Mouse (Mus musculus): ENCODE results near the gene Tent4b. TPM values are rescaled to one million over a fixed set of nuclear protein-coding genes. Genes with fewer than 3 reads are reported as not detected.

Gene Tent4b
- polyA plus RNA-seq (2012; rRNA removed) (22.7 and 24.8 TPM in 2 replicates), polyA plus RNA-seq (2014; fragmentation: Nextera tagmentation; extraction: Ambion mirVana) (10.9 and 16.1 TPM in 2 replicates)

- peaks cover 6% of the 10 kb centered on the region; the same call in 1 of the 2 replicates for H3K36me3 ChIP-seq (ENCODE audit: control insufficient read depth, insufficient read depth, low read length)
- DNase-seq (ENCODE audit: low spot score), result peak; percentile 89
- no peaks in the 10 kb centered on the region for H3K9me3 ChIP-seq (ENCODE audit: control insufficient read depth, low read length)
- H3K4me3 ChIP-seq (replicated peaks; ENCODE audit: low read length), result peak within 1 kb of the TSS; percentile 77
- peak; percentile 69; the same call in 1 of the 2 replicates for TF ChIP-seq POLR2A (IDR thresholded peaks at IDR 0.05; ENCODE audit: borderline replicate concordance, extremely low read depth, insufficient read depth, insufficient read length)
- peak within 1 kb of the TSS; percentile 77 for H3K9ac ChIP-seq (ENCODE audit: low read depth, low read length, severe bottlenecking)
- H3K4me1 ChIP-seq (ENCODE audit: control insufficient read depth, insufficient read depth, low read length), result peaks cover 23% of the 10 kb centered on the region
- peak within 1 kb of the TSS; percentile 93 for H3K4me2 ChIP-seq (replicated peaks; ENCODE audit: low read depth, low read length, severe bottlenecking)
- 1% methylated on average over 27 of the region's 97 CpGs for WGBS
- ATAC-seq (ENCODE audit: low FRiP score, low read depth), result peak; percentile 97
- peak within 1 kb of the TSS; percentile 94 for H3K27ac ChIP-seq (replicated peaks; ENCODE audit: low read depth, low read length)
- H3K27me3 ChIP-seq (ENCODE audit: control insufficient read depth, insufficient read depth, low read length), result no peaks in the 10 kb centered on the region
Observed at GRCm38 (mm10) chr8:88198945-88199571, at the start of gene Tent4b. Gene Tent4b, plus strand, starts transcription at chr8:88199213.

GRCm38 (mm10) chr8:88150910-88151371 lies 48.1 kb upstream of the Tent4b start:
- peaks cover 74% of the 10 kb centered on the region for H3K36me3 ChIP-seq (ENCODE audit: control insufficient read depth, insufficient read depth, low read length)
- H3K9ac ChIP-seq (ENCODE audit: low read depth, low read length, severe bottlenecking), result no peak overlapping the region
- no peak overlapping the region for H3K27ac ChIP-seq (replicated peaks; ENCODE audit: low read depth, low read length)
- H3K4me3 ChIP-seq (replicated peaks; ENCODE audit: low read length), result no peak overlapping the region
- DNase-seq (ENCODE audit: low spot score), result no peak
- no peaks in the 10 kb centered on the region for H3K27me3 ChIP-seq (ENCODE audit: control insufficient read depth, insufficient read depth, low read length)
- TF ChIP-seq POLR2A (IDR thresholded peaks at IDR 0.05; ENCODE audit: borderline replicate concordance, extremely low read depth, insufficient read depth, insufficient read length), result no peak
- no peak overlapping the region for H3K4me2 ChIP-seq (replicated peaks; ENCODE audit: low read depth, low read length, severe bottlenecking)
- no peaks in the 10 kb centered on the region for H3K4me1 ChIP-seq (ENCODE audit: control insufficient read depth, insufficient read depth, low read length)
- ATAC-seq (ENCODE audit: low FRiP score, low read depth), result no peak
- no peaks in the 10 kb centered on the region for H3K9me3 ChIP-seq (ENCODE audit: control insufficient read depth, low read length)
- 96% methylated on average over 6 of the region's 6 CpGs for WGBS

- Histone ChIP-seq H3K27ac (replicated peaks; ENCODE audit: low read depth, low read length) (no peak overlapping the region), H3K27me3 (ENCODE audit: control insufficient read depth, insufficient read depth, low read length) (no peaks in the 10 kb centered on the region), H3K36me3 (ENCODE audit: control insufficient read depth, insufficient read depth, low read length) (peaks cover 81% of the 10 kb centered on the region), H3K4me3 (replicated peaks; ENCODE audit: low read length) (no peak overlapping the region), H3K4me2 (replicated peaks; ENCODE audit: low read depth, low read length, severe bottlenecking) (no peak overlapping the region), H3K9me3 (ENCODE audit: control insufficient read depth, low read length) (no peaks in the 10 kb centered on the region), H3K9ac (ENCODE audit: low read depth, low read length, severe bottlenecking) (no peak overlapping the region), H3K4me1 (ENCODE audit: control insufficient read depth, insufficient read depth, low read length) (no peaks in the 10 kb centered on the region)
- DNase-seq (ENCODE audit: low spot score), result no peak
- no peak for ATAC-seq (ENCODE audit: low FRiP score, low read depth)
- no peak for TF ChIP-seq POLR2A (IDR thresholded peaks at IDR 0.05; ENCODE audit: borderline replicate concordance, extremely low read depth, insufficient read depth, insufficient read length)
- 91% methylated on average over 9 of the region's 10 CpGs for WGBS
Observed at GRCm38 (mm10) chr8:88160237-88160995, 38.6 kb upstream of the Tent4b start.

- ATAC-seq (ENCODE audit: low FRiP score, low read depth) (no peak), DNase-seq (ENCODE audit: low spot score) (peak; percentile 55)
- Histone ChIP-seq H3K4me1 (ENCODE audit: control insufficient read depth, insufficient read depth, low read length) (no peaks in the 10 kb centered on the region), H3K27ac (replicated peaks; ENCODE audit: low read depth, low read length) (no peak overlapping the region), H3K9me3 (ENCODE audit: control insufficient read depth, low read length) (no peaks in the 10 kb centered on the region), H3K9ac (ENCODE audit: low read depth, low read length, severe bottlenecking) (no peak overlapping the region), H3K36me3 (ENCODE audit: control insufficient read depth, insufficient read depth, low read length) (peaks cover 85% of the 10 kb centered on the region), H3K4me3 (replicated peaks; ENCODE audit: low read length) (no peak overlapping the region), H3K27me3 (ENCODE audit: control insufficient read depth, insufficient read depth, low read length) (no peaks in the 10 kb centered on the region), H3K4me2 (replicated peaks; ENCODE audit: low read depth, low read length, severe bottlenecking) (no peak overlapping the region)
- TF ChIP-seq POLR2A (IDR thresholded peaks at IDR 0.05; ENCODE audit: borderline replicate concordance, extremely low read depth, insufficient read depth, insufficient read length), result no peak
- WGBS, result 75% methylated on average over 5 of the region's 5 CpGs
Observed at GRCm38 (mm10) chr8:88161439-88161838, 37.6 kb upstream of the Tent4b start.

- Histone ChIP-seq H3K4me1 (ENCODE audit: control insufficient read depth, insufficient read depth, low read length) (no peaks in the 10 kb centered on the region), H3K36me3 (ENCODE audit: control insufficient read depth, insufficient read depth, low read length) (peaks cover 21% of the 10 kb centered on the region), H3K9ac (ENCODE audit: low read depth, low read length, severe bottlenecking) (no peak overlapping the region), H3K4me2 (replicated peaks; ENCODE audit: low read depth, low read length, severe bottlenecking) (no peak overlapping the region), H3K9me3 (ENCODE audit: control insufficient read depth, low read length) (no peaks in the 10 kb centered on the region), H3K27me3 (ENCODE audit: control insufficient read depth, insufficient read depth, low read length) (no peaks in the 10 kb centered on the region), H3K27ac (replicated peaks; ENCODE audit: low read depth, low read length) (no peak overlapping the region), H3K4me3 (replicated peaks; ENCODE audit: low read length) (no peak overlapping the region)
- ATAC-seq (ENCODE audit: low FRiP score, low read depth) (no peak), DNase-seq (ENCODE audit: low spot score) (no peak)
- TF ChIP-seq POLR2A (IDR thresholded peaks at IDR 0.05; ENCODE audit: borderline replicate concordance, extremely low read depth, insufficient read depth, insufficient read length), result no peak
- 89% methylated on average over 7 of the region's 7 CpGs for WGBS
Observed at GRCm38 (mm10) chr8:88175264-88175663, 23.7 kb upstream of the Tent4b start.
